Mouse (Mus musculus) C2C12 (cell line): ENCODE measurements at regions not wholly inside any gene's neighbourhood (a gene's known extent, or its start where the extent isn't known, plus 50 kb on each side); places are given as distances from the start of the nearest gene placed in this dataset.

Experiments
- H3K27me3 ChIP-seq: one replicate; pipeline ENCODE4 v1.6.1; 2011; ENCODE audit not compliant: control insufficient read depth, insufficient read depth, insufficient read length
- H3K36me3 ChIP-seq: one replicate; pipeline ENCODE4 v1.6.1; 2011; ENCODE audit not compliant: control insufficient read depth, insufficient read depth
- H3K4me3 ChIP-seq: one replicate; pipeline ENCODE4 v1.5.1; 2011; ENCODE audit warnings: mild to moderate bottlenecking, control low read depth; ENCODE audit not compliant: poor library complexity, insufficient read depth, severe bottlenecking
- H3K79me2 ChIP-seq: one replicate; pipeline ENCODE4 v1.6.1; 2011; ENCODE audit not compliant: control insufficient read depth, insufficient read depth
- H3K79me3 ChIP-seq: one replicate; pipeline ENCODE4 v1.6.1; 2011; ENCODE audit warnings: low read depth, control low read depth
- H3ac ChIP-seq: one replicate; pipeline ENCODE3; 2011; ENCODE audit warnings: low read depth; ENCODE audit not compliant: control insufficient read depth, insufficient read length
- CEBPB ChIP-seq: IDR thresholded peaks from one replicate; pipeline ENCODE4 v1.6.1; 2011; ENCODE audit warnings: low read depth, mild to moderate bottlenecking, control low read depth, moderate library complexity
- CTCF ChIP-seq: IDR thresholded peaks from one replicate; pipeline ENCODE4 v1.5.1; 2011; ENCODE audit not compliant: control insufficient read depth, insufficient read depth, insufficient read length
- FOSL1 ChIP-seq: IDR thresholded peaks from one replicate; pipeline ENCODE4 v1.8.0; 2011; ENCODE audit warnings: mild to moderate bottlenecking, low read length; ENCODE audit not compliant: poor library complexity, insufficient read depth, severe bottlenecking
- MAX ChIP-seq: IDR thresholded peaks from one replicate; pipeline ENCODE4 v1.6.1; 2011; ENCODE audit warnings: mild to moderate bottlenecking, control low read depth
- MYOD1 ChIP-seq: IDR thresholded peaks from one replicate; pipeline ENCODE4 v1.6.1; 2011; ENCODE audit warnings: low read depth; ENCODE audit not compliant: control insufficient read depth, insufficient read length
- MYOG ChIP-seq: IDR thresholded peaks from one replicate; pipeline ENCODE4 v1.6.1; 2011; ENCODE audit not compliant: control insufficient read depth, insufficient read length; ENCODE audit errors: extremely low read depth
- USF1 ChIP-seq: IDR thresholded peaks from one replicate; pipeline ENCODE4 v1.6.1; 2011; ENCODE audit warnings: low read depth, mild to moderate bottlenecking, control low read depth, moderate library complexity

DNA sequence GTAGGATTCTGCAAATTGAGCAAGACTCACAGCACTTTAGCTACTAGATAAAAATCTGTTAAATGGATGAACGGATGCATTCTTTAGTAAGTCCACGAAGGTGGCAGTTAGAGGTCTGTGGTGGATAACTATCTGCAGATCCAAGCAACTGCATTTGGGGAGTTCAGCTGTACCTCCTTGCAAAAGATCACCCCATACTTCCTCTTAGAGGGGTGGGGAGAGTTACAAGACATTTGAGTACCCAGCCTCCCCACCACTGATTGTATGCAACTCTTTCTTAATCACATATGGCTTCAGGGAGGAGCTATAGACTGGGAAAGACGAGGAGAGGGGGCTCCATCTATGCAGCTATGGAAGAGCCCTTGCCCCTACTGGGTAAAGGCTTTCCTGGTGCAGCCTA is 144.1 kb downstream of the Postn start:
- TF ChIP-seq MAX: no peak
- no peak for TF ChIP-seq MYOG
- no peak for TF ChIP-seq FOSL1
- TF ChIP-seq USF1: no peak
- no peak for TF ChIP-seq CTCF
- no peak for TF ChIP-seq MYOD1
- TF ChIP-seq CEBPB: no peak
- H3K79me3 ChIP-seq: no peaks in the 10 kb centered on the region
- H3K36me3 ChIP-seq: no peaks in the 10 kb centered on the region
- H3K4me3 ChIP-seq: no peak overlapping the region
- H3ac ChIP-seq: no peak overlapping the region
- H3K27me3 ChIP-seq: no peaks in the 10 kb centered on the region
- H3K79me2 ChIP-seq: no peaks in the 10 kb centered on the region

DNA sequence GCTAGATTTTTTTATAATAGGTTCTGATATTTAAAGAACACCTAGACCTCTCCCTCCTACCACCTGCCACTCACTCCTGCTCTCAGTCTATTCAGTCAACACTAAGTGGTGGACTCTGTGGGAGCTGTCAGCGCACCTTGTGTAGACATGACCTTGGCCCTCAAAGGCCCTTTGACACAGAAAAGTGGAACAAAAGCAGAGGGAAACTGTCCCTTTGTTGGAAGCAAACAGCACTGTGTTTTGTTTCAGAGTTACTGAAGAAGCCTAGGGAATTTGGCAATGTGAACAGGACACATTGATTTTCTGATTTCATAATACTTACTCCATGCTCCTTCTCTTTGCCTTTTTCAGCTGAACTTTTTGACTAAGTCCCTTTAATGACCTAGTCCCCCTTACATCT is 146.7 kb downstream of the Postn start:
- TF ChIP-seq CEBPB: no peak
- TF ChIP-seq MYOG: no peak
- no peak for TF ChIP-seq USF1
- TF ChIP-seq MYOD1: no peak
- no peak for TF ChIP-seq MAX
- TF ChIP-seq CTCF: no peak
- TF ChIP-seq FOSL1: no peak
- no peaks in the 10 kb centered on the region for H3K27me3 ChIP-seq
- H3K79me2 ChIP-seq: no peaks in the 10 kb centered on the region

DNA sequence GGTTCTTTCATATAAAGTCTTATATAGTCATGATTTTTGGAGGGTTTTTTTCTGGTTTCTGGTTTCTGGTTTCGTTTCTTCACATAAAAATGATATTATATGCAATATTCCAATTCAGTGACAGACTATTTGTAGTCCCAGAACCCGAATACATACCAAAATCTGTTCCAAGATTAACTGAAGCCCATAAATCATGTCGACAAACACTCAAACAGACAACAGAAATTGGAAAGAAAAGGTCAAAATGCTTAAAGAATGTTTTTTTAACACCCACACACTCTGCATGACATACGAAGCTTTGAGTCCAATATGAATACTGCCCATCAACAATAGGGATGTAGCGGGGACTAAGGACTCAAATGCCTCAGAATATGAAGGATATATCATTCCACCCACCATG is 148.0 kb downstream of the Postn start:
- Histone ChIP-seq H3K79me3 (no peaks in the 10 kb centered on the region), H3K27me3 (no peaks in the 10 kb centered on the region), H3K36me3 (no peaks in the 10 kb centered on the region), H3K79me2 (no peaks in the 10 kb centered on the region), H3K4me3 (no peak overlapping the region), H3ac (no peak overlapping the region)
- no peak for TF ChIP-seq MYOG
- TF ChIP-seq CEBPB: no peak

More for the DNA sequence above, 146.7 kb downstream of the Postn start:
- H3ac ChIP-seq: no peak overlapping the region
- H3K4me3 ChIP-seq: no peak overlapping the region
- no peaks in the 10 kb centered on the region for H3K79me3 ChIP-seq
- H3K36me3 ChIP-seq: no peaks in the 10 kb centered on the region

DNA sequence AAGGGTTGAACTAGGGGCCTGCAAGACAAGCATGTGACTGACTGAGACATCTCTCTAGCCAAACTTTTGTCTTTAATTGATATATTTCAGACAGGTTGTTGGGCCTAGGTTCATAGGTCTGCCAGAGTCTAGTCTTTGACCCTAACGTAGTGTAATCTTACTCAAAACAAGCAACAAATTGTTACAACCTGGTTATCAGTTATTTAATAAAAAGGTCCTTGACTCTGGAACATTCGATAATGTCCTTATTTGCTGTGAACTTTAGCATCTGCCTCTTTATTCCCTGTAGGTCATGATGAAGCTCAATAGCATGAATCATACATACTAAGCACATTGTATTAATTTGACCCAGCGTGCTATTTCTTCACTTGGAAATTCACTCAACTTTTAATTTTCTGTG is 156.3 kb downstream of the Postn start:
- no peak overlapping the region for H3ac ChIP-seq
- no peaks in the 10 kb centered on the region for H3K79me3 ChIP-seq
- no peaks in the 10 kb centered on the region for H3K79me2 ChIP-seq
- H3K36me3 ChIP-seq: no peaks in the 10 kb centered on the region
- TF ChIP-seq FOSL1: no peak
- no peak for TF ChIP-seq MAX
- TF ChIP-seq USF1: no peak
- no peak for TF ChIP-seq MYOG
- no peak for TF ChIP-seq MYOD1
- no peaks in the 10 kb centered on the region for H3K27me3 ChIP-seq
- no peak overlapping the region for H3K4me3 ChIP-seq

DNA sequence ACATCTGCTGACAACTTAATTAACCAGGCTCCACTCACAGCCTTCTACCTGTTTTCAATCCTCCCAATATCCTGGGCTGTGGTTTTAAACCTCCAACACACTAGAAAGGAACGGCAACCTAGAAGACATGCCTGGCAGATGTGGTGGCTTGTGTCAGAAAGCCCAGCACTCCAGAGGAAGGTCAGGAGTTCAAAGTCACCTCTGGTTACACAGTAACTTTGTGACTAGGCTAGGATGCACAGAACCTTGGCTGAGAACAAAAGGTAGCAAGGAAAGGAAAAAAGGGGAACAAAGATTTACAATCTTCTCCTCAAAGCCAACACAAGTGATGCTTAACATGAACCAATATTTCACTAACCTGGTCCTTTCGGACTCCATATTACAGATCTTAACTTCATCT is 161.8 kb downstream of the Postn start:
- no peak overlapping the region for H3K4me3 ChIP-seq
- no peak for TF ChIP-seq MYOD1
- TF ChIP-seq CTCF: no peak
- TF ChIP-seq FOSL1: no peak
- no peak for TF ChIP-seq USF1
- TF ChIP-seq MAX: no peak
- no peak for TF ChIP-seq CEBPB
- TF ChIP-seq MYOG: no peak
- no peaks in the 10 kb centered on the region for H3K79me3 ChIP-seq
- H3ac ChIP-seq: no peak overlapping the region
- H3K79me2 ChIP-seq: no peaks in the 10 kb centered on the region
- no peaks in the 10 kb centered on the region for H3K27me3 ChIP-seq
- H3K36me3 ChIP-seq: no peaks in the 10 kb centered on the region

DNA sequence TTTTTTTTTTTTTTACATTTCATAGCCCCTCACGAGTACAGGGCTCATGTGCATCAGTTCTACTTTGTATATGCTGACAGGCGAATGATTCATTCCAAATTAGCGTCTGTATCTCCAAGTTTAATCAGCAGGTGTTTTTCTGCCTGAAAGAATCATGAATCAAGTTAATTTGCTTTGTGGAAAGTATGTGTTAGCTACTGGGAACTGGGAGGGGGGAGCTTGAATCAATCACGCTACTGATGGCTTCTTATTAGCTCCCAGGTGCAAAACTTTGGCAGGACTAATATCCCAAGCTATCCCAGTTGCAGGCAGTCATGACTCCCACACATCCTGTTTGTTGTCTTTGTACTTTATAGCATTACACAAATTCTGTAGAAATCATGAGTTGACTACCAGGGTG is 165.7 kb downstream of the Postn start:
- TF ChIP-seq MYOG: no peak
- TF ChIP-seq MYOD1: no peak
- no peak for TF ChIP-seq USF1
- Histone ChIP-seq H3ac (no peak overlapping the region), H3K27me3 (no peaks in the 10 kb centered on the region), H3K36me3 (no peaks in the 10 kb centered on the region), H3K79me3 (no peaks in the 10 kb centered on the region), H3K4me3 (no peak overlapping the region), H3K79me2 (no peaks in the 10 kb centered on the region)

DNA sequence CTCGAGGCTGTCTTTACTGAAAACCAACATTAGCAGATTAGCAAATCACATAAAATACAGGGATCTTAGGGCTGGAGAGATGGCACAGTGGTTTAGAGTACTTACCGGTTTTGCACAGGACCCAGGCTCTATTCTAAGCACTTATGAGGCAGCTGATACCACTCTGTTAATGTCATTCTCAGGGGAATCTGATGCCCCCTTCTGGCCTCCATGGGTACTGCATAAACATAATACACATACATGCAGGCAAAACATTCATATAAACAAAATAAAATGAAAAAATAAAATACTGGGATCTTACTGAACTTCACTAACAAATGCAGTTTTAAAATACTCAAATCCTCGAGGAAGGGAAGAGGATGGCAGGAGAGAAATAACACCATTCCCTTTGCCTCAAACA is 164.3 kb upstream of the Supt20 start:
- Histone ChIP-seq H3K27me3 (no peaks in the 10 kb centered on the region), H3K4me3 (no peak overlapping the region), H3K79me2 (no peaks in the 10 kb centered on the region), H3K36me3 (no peaks in the 10 kb centered on the region), H3K79me3 (no peaks in the 10 kb centered on the region), H3ac (no peak overlapping the region)
- TF ChIP-seq CEBPB: no peak
- no peak for TF ChIP-seq FOSL1
- no peak for TF ChIP-seq MYOD1
- TF ChIP-seq MAX: no peak
- TF ChIP-seq MYOG: no peak
- no peak for TF ChIP-seq CTCF
- TF ChIP-seq USF1: no peak
